Mouse (Mus musculus): Measurements from ENCODE around the gene Sema3a. TPM values are rescaled to one million over a fixed set of nuclear protein-coding genes. Genes with fewer than 3 reads are reported as not detected.
"Not testable (repeated sequence)": the region's sequence is repeated elsewhere in the genome, so short reads cannot be mapped to it uniquely, and the experiment has no call there.

Gene Sema3a
- total RNA-seq, 2 experiments from 2014 or later, result 27.4 to 27.8 TPM

DNA sequence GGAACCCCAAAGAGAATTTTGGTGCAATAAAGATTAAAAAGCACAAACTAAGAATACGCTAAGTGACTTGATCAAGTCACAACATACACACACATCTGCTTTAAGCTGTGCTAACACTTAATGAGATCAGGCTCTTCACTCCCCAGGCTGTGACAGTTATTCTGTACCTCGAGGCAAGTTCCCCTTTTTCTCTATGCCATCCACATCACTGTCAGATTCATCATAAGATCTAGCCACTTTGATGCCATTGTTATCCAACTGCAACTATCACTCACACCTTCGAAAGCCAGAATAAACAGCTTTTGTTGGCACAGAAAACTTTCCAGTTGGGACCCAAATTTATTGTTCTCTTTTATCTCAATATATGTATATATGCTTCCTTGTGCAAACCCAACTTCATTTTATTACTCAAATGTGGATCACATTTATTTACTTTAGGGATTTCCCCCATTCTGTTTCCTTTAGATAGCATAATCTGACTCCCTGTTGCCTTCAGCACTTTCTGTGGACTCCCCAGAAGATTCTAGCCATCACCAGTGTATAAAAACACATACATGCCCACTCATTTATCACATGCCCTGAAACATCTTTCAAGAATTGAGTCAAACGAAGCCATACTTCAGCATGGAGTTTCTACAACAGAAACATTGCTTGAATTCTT is 380.8 kb downstream of the Sema3a start:
- intact Hi-C loops (cut with DNase I), result no loop called here
- no peak for DNase-seq (ENCODE audit: low spot score in 2 of 2)

DNA sequence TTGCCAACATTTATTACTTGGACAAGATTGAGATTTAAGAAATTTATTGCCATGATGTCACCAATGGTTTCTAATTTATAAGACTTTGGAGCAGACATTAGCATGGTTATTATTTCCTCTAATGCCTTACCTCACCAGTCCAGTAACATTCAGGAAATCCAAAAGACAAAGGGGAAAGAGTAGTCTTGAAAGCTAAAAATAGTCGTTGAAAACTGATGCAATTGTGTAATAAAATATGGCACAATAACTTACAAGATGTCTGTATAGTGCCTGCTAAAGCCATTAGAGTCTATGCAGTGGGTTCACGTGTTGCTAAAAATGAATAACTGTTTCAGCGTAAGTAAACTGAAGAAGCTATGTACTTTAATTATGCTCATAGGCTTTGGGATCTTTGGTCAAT is 383.9 kb downstream of the Sema3a start:
- DNase-seq (ENCODE audit: low spot score in 2 of 2), result no peak
- intact Hi-C loops (cut with DNase I), result no loop called here

DNA sequence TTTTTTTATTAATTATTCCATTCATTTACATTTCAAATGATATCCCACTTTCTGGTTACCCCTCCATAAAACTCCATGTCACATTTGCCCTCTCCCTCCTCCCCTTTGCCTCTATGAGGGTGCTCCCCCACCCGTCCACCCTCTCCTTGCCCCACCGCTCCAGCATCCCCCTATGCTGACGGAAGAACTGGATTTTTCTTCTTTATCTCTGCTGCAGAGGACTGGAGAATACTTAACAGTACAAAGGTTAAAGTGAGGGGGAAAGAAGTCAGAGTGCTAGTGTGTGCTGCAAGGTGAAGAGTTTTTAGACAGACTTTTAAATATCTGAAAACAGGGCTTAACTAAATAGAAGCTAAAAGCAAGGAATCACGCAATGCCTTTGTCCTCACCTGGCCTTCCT is 391.8 kb downstream of the Sema3a start:
- intact Hi-C loops (cut with DNase I), result no loop called here
- no peak for DNase-seq (ENCODE audit: low spot score in 2 of 2)

DNA sequence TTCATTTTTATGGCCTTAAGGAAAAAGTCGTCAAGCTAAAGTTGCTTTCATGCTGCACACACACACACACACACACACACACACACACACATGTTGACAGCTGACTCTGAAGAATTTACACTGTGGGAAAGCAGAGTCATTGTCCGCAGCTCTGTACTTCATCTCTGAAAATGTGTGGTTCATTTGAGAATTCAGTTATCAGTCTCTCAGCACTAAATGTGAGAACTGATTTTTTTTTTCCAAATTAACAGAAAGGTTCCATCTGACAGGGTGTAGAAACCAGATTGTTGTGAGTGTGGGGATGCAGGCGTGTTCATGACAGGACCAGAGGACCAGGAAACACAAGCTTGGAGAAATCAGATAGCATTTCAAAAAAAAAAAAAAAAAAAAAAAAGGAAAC is 400.4 kb downstream of the Sema3a start:
- no peak for DNase-seq (ENCODE audit: low spot score in 2 of 2)
- intact Hi-C loops (cut with DNase I), result no loop called here

DNA sequence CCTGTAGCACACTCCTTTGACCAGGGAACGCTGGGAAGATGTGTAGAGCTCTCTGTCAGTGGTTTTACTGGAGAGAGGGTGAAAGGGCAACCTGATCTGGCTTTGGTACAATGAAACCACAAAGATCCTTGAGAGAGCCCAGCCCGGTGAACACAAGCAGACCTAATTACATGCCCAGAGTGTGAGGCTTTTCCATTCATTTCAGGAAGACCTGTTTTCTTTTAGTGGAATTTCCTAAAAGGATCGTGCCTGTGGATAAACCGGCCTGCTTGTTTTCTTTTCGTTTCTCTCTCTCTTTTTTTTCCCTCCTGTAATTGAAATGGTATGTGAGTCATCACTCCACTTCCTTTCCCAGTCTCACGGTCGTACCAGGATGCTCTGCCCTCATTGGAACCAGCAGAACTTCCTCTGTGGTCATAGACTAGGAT is 401.8 kb downstream of the Sema3a start:
- intact Hi-C loops (cut with DNase I), result no loop called here
- DNase-seq (ENCODE audit: low spot score in 2 of 2), result no peak

DNA sequence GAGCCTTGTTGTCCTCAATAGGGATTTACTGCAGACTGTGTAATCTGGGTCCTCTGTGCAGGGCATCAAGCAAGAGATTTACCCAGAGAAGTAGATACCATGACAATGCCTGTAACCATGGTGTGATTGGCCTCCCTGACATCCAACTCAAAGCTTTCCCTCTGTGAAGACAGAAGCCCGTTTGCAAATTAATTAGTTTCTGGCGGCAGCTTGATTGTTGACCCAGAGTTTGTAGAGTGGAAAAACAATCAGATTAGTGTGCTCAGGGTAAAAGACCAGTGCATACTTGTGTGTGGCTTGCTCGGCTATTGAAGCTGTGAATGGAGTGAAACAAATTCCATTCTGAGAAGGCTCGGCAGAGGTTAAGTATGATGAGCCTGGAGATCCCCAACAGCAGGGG is 404.0 kb downstream of the Sema3a start:
- intact Hi-C loops (cut with DNase I), result no loop called here
- no peak for DNase-seq (ENCODE audit: low spot score in 2 of 2)

DNA sequence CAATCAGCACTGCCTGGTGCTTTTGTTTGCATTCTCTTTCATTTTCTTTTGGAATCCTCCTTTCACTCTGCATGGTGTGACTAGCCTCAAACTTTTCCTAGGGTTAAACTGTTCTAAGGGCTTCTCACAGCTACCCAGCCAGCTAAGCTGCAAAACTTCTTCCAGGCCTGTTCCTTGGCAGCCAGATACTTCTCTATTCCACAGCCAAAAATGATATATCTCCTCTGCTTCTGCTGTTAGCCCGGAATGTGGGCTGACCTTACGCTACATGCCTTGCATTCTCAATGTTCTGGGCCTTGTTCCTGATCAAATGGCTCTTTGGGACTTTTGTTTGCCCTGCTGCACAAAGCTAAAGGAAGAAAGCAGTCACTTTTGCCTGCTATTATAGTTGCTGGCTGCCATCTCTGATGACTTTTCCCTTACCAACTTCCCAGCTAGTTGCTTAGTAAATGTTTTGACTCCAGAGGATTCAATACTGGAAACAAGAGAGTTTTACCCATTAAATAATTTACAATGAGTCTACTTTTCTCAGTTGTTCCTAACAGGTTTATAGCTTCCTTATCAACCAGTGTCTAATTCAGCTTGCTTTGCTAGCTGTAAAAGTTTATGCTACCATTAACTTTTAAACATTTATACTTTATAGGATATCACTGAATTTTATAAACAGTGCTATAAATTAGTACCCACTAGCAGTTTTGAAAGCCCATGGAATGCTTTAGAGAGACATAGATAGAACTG is 422.4 kb downstream of the Sema3a start:
- intact Hi-C loops (cut with DNase I), result no loop called here
- no peak for DNase-seq (ENCODE audit: low spot score in 2 of 2)

DNA sequence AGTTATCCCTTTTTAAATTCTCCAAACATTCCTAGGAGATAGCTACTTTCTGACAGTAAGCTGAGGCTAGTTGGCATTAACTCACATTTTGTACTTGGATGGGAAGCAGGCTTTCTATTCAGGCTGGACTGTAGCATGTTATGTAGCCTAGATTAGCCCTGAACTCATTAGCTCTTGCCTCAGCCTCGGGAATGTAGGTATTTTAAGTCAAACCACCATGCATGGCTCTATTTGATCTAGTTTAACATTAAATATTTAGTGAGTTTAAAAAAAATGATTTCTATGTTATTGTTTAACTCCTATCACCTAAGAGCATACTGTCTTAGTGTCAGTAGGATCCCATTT is 423.0 kb downstream of the Sema3a start:
- intact Hi-C loops (cut with DNase I), result no loop called here

DNA sequence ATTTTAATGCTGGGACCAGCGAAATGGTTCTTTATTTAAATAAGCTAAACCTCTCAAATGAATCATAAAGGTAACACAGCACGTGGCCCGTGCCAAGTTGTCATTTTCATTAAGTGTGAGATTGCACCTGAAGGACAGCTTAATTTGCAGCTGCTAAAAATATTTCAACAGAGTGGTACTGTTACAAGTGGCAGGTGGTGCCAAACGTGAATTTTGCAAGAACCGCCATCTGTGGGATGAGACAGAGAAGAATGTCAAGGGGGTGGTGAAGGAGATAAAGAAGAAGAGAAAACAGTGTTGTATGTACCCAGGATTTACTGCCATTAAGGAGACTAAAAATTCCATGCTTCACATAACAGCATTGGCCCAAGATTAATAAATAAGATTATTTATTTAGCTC is 423.9 kb downstream of the Sema3a start:
- no peak for DNase-seq (ENCODE audit: low spot score in 2 of 2)
- intact Hi-C loops (cut with DNase I), result no loop called here

More for the DNA sequence above, 423.0 kb downstream of the Sema3a start:
- DNase-seq (ENCODE audit: low spot score in 2 of 2), result no peak

DNA sequence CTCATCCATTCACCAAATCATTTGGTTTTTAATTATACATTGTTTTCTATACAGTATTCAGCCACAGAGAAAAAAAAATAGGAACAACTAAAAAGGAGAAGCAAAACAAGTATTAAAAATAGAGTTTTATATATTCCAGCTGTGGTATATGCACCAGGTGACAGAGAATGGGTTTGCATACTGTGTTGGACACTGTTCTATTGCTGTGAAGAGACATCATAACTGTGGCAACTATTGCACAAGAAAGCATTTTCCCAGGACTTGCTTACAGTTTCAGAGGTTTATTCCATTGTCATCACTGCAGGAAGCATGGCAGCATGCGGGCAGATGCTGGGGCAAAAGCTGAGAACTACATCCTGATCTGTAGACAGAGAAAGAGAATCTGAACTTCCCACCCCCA is 425.7 kb downstream of the Sema3a start:
- intact Hi-C loops (cut with DNase I), result no loop called here
- no peak for DNase-seq (ENCODE audit: low spot score in 2 of 2)

DNA sequence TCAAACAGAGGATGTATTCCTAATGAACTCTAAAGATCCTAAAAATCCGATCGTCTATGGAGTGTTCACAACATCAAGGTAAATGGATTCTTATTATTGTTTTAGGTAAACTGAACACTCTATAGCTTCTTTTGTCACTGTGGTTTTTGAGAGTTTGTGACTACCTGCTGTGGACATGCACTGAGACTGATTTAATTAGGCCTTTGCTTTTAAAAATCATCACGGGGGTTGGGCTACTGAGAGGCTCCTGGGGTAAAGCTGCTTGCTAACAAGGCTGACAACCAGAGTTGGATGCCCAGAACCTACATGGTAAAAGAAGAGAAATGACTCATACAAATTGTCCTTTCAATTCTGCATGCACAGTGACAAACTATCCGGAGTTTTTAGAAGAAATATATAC is 432.0 kb downstream of the Sema3a start:
- DNase-seq (ENCODE audit: low spot score in 2 of 2), result no peak
- intact Hi-C loops (cut with DNase I), result no loop called here

DNA sequence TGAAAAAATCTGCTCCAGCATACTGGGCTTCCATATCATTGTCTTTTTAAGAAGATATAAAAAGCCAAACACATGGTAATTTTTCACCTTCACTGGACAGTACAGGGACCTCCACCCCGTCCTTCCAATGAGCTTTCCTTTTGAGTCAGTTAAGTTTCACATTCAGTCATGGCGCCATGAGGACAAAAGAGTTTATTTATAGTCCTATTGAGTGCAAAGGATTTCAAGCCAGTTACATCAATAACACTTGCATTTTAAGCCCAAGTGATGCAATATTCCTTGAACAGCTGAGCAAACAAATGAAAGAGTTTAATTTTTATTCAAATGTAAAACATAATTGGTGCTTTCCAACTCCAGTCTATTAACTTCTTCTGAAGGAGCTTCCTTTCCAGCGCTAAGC is 448.7 kb downstream of the Sema3a start:
- intact Hi-C loops (cut with DNase I), result no loop called here
- no peak for DNase-seq (ENCODE audit: low spot score in 2 of 2)

DNA sequence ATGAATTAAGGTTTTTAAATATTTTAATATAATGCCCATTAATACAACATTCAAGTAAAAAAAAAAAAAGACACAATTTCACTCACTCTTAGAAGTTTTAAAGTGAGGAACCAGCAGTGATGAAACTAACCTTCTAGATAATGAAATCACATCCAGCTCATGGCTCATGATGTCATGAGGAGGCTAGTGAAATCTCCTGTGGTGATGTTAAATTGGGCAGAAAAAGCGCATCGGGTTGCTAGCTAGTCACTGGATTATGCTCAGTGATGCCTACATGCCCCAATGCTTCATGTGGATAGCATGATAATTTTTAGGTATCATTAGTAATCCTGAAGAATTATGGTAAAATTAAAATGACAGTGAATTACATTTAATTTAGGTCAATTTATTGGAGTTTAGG is 453.9 kb downstream of the Sema3a start:
- intact Hi-C loops (cut with DNase I), result no loop called here
- no peak for DNase-seq (ENCODE audit: low spot score in 2 of 2)

DNA sequence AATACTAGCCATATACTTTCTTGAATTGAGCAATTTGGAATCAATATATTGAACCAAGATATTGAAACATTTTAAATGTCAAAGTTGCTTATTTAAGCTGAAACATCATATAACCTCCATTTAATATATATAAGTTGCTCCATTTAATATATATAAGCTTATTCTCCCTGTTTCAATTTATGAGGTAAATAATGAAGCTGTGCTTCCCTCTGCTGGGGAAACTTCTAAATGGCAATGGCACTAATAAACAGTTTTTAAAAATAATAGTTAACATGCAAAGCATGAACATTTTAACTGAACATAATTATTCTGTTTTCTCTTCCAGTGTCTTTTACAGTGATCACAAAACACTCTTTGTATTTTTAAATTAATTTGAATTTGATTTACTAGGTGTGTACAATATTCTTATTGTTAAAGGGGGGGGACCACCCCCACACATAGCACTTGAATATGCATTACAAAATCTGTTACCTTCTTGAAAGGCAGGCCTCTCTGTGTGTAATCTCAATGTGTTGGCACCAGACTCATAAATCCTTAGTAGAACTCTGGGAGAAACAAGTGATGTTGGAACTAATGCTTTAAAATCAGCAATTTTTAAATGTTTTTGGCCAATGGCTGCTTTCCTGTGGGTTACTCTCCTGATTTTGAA is 460.5 kb downstream of the Sema3a start:
- DNase-seq (ENCODE audit: low spot score in 2 of 2), result peak; percentile 25 to 41
- intact Hi-C loops (cut with DNase I), result loop anchor here (5.0 to 10.0 kb wide), 2 partner anchors 421 to 1023 kb away; no protein-coding TSS in a partner anchor

DNA sequence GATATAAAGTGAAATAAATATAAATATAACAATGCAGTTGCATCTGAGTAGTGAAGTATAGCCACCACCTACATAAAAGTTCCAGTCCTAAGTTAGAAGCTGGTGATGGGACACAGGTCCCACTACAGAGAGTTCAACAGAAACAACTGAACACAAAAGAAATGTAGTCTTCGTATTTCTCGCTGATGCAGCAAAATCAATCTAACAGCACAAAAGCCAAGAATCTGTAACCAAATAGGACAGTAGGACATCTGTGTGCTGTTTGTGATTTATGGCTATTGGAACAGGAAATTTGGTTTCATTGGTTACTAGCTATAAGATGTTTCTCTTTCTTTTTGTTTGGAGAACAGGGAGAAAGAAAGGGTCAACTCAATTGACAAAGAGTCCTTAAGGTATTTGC is 469.2 kb downstream of the Sema3a start:
- DNase-seq (ENCODE audit: low spot score in 2 of 2), result no peak
- intact Hi-C loops (cut with DNase I), result no loop called here

DNA sequence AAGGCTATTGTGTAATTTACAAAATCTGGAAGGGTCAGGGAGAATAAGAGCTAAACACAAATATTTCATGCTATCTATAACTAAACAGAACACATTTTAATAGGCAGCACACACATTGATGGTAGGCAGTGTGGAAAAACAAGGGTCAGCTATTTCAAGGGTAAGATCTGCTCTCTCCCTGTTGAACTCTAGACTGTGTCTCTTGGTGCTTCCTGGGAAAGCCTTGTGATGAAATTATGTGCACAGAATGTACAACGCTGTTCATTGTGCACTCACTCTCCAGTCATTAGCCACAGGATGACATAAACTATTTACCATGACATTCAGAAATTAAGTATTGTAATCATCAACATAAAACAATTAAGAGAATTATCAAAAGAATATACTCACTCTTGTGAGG is 486.4 kb downstream of the Sema3a start:
- DNase-seq (ENCODE audit: low spot score in 2 of 2), result no peak
- intact Hi-C loops (cut with DNase I), result no loop called here

DNA sequence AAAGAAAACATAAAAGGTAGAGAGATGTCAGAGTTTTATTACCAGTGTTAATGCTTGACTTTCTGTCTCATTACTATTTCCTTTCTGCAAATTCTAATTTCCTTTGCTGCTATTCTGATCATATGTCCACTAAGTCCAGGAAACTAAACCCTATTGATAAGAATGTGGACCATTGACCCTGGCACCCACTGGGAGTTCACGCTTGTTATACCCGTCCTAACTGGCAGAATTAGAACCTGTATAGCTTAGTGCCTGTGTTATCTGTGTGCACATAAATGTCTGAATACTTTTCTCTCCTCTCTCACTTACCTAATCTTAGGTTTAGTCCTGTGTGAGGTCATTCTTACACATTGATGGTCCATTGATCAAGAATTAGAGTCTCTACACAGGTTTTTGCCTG is 486.9 kb downstream of the Sema3a start:
- DNase-seq (ENCODE audit: low spot score in 2 of 2), result no peak
- intact Hi-C loops (cut with DNase I), result no loop called here

DNA sequence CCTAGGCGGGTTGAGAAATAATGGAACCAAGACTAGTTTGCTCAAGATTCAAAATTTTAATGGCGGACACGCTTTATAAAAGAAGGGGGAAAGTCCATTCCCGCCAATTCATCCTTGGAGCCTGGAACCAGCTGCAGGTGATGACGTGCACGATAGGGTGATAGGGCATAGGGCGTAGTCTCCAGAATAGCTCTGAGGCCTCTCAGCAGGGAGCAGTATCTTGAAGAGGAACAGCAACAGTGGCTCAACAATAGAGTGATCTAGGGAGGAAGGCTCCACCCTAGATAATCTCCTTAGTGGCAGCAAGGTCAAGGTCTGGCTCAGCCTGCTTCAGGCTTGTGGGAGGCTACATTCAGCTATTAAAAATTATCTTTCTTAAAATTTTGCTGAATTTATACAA is 489.4 kb downstream of the Sema3a start:
- intact Hi-C loops (cut with DNase I); DNase-seq (ENCODE audit: low spot score in 2 of 2): not testable (repeated sequence)

DNA sequence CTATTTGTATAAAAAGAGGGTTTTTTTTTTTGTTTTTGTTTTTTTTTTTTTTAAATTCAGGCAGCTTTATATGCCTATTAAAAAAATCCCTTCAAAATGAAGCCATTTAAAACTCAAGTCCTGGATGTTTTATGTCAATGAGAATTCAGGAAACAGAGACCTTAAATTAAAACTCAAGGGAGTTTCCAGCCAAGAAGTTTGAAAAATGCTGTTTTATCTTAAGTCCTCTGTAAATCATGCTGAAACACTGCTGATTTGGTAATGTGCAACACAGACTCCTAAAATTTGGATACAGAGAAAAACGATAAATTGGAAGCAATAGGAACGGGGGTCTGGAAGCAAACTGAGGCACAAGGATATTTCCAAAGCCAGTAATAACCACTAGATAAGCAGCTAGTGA is 490.7 kb downstream of the Sema3a start:
- DNase-seq (ENCODE audit: low spot score in 2 of 2), result no peak
- intact Hi-C loops (cut with DNase I), result no loop called here

DNA sequence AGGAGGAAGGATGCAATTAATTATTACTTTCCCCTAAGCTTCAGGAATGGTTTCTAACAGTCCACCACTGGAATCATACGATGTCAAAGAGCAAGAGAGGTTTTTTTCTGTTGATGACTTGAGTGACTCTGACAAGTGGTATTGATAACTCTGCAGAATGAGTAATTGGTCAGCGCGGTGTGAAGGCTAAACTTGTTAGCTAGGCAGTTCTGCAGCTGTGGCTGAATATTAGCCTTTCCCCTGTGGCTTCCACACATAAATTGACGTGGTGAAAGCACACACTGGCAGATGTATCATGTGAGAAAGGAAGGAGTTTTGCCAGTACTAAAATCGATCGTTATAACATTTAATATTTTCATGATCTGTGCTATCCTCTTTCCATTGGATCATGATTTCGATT is 497.4 kb downstream of the Sema3a start:
- intact Hi-C loops (cut with DNase I), result no loop called here
- DNase-seq (ENCODE audit: low spot score in 2 of 2), result no peak

DNA sequence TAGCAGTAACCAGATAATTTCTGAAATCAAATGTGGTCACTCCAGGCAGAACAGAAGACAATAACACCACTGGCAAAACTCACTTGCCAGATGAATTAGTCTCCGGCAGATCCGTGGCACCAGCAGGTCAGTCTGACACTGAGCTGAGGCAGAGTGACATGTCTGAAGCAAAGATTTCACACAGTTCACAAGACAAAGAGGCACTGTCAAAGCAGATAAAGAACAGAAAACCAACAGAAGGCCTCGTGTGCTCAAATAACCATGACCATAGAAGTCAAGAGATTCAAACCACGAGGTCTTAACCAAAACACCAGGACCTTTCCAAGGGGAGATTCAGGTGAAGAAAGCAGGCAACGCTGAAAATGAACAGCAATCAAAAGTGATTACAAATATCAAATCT is 499.5 kb downstream of the Sema3a start:
- no peak for DNase-seq (ENCODE audit: low spot score in 2 of 2)
- intact Hi-C loops (cut with DNase I), result loop anchor here (5.0 kb wide), 1 partner anchor 217 kb away; no protein-coding TSS in a partner anchor

All from left cerebral cortex, postnatal 14 days (tissue).